Mouse (Mus musculus) adrenal gland, postnatal 4 days (tissue): ENCODE data around the gene H2-Ab1. TPM values are rescaled to one million over a fixed set of nuclear protein-coding genes. Genes with fewer than 3 reads are reported as not detected.
A peak's percentile ranks its signal among the peaks of the same experiment; 100 is the strongest.
"Not testable (repeated sequence)": the region's sequence is repeated elsewhere in the genome, so short reads cannot be mapped to it uniquely, and the experiment has no call there.

ENCODE experiments used
- DNase-seq, 2 experiments: peaks; one replicate each; pipeline ENCODE4 v3.0.0; 2021 to 2022; ENCODE audit warnings: low spot score in 2 of 2, mixed read lengths in 2 of 2
- long read RNA-seq, 2 experiments: library from polyadenylated mRNA; stranded (forward); transcript quantifications; one replicate each; pipeline ENCODE4 v2.0.0; 2021
- total RNA-seq, 2 experiments: library from RNA; stranded (reverse); gene quantifications; 2 replicates each; pipeline ENCODE4 v1.2.3; 2021

Gene H2-Ab1
- 10 to 100 TPM; 11.1 to 12.8 TPM for total RNA-seq
- long read RNA-seq, experiment 1, transcript H2-Ab1-201 (6 exons, 1,212 nt), result major isoform, 15 of 17 reads
- long read RNA-seq, experiment 1, partial matches to known transcripts, result 1 of 17 reads
- long read RNA-seq, experiment 1, other reads (novel, unspliced or antisense), result 1 of 17 reads
- long read RNA-seq, experiment 2, transcript H2-Ab1-201 (6 exons, 1,212 nt), result major isoform, 22 of 26 reads
- long read RNA-seq, experiment 2, partial matches to known transcripts, result 3 of 26 reads
- long read RNA-seq, experiment 2, other reads (novel, unspliced or antisense), result 1 of 26 reads

- DNase-seq, result peak; percentile 30 to 50
These were observed at the start of gene H2-Ab1 for GRCm38 (mm10) chr17:34257594-34258375. Gene H2-Ab1, plus strand, starts transcription at chr17:34257689.

GRCm38 (mm10) chr17:34207866-34208265 lies 49.6 kb upstream of the H2-Ab1 start:
- DNase-seq, result no peak

- no peak for DNase-seq
These were observed 49.1 kb upstream of the H2-Ab1 start for GRCm38 (mm10) chr17:34208421-34208820.

GRCm38 (mm10) chr17:34209680-34210079 lies 47.8 kb upstream of the H2-Ab1 start:
- no peak for DNase-seq

GRCm38 (mm10) chr17:34210599-34210998 lies 46.9 kb upstream of the H2-Ab1 start:
- DNase-seq, result no peak

- no peak for DNase-seq
These were observed 45.6 kb upstream of the H2-Ab1 start for GRCm38 (mm10) chr17:34211746-34212365.

- DNase-seq, result no peak
These were observed 43.6 kb upstream of the H2-Ab1 start for GRCm38 (mm10) chr17:34213936-34214335.

- no peak for DNase-seq
These were observed 42.3 kb upstream of the H2-Ab1 start for GRCm38 (mm10) chr17:34215176-34215575.

- DNase-seq, result no peak
These were observed 40.1 kb upstream of the H2-Ab1 start for GRCm38 (mm10) chr17:34217216-34217928.

GRCm38 (mm10) chr17:34217986-34218385 lies 39.5 kb upstream of the H2-Ab1 start:
- DNase-seq, result no peak

GRCm38 (mm10) chr17:34218675-34219074 lies 38.8 kb upstream of the H2-Ab1 start:
- DNase-seq, result no peak

GRCm38 (mm10) chr17:34219096-34219495 lies 38.4 kb upstream of the H2-Ab1 start:
- not testable (repeated sequence) for DNase-seq

- not testable (repeated sequence) for DNase-seq
These were observed 37.7 kb upstream of the H2-Ab1 start for GRCm38 (mm10) chr17:34219801-34220200.

GRCm38 (mm10) chr17:34220401-34220800 lies 37.1 kb upstream of the H2-Ab1 start:
- not testable (repeated sequence) for DNase-seq

- DNase-seq, result no peak
These were observed 32.7 kb upstream of the H2-Ab1 start for GRCm38 (mm10) chr17:34224816-34225215.

- DNase-seq, result no peak
These were observed 32.1 kb upstream of the H2-Ab1 start for GRCm38 (mm10) chr17:34225426-34225825.

- DNase-seq, result not testable (repeated sequence)
These were observed 31.6 kb upstream of the H2-Ab1 start for GRCm38 (mm10) chr17:34225911-34226310.

GRCm38 (mm10) chr17:34230971-34231370 lies 26.5 kb upstream of the H2-Ab1 start:
- DNase-seq, result not testable (repeated sequence)

- not testable (repeated sequence) for DNase-seq
These were observed 25.5 kb upstream of the H2-Ab1 start for GRCm38 (mm10) chr17:34232021-34232420.

- peak in 1 of 2 experiments; percentile 47 for DNase-seq
These were observed 22.6 kb upstream of the H2-Ab1 start for GRCm38 (mm10) chr17:34234926-34235325.

- no peak for DNase-seq
These were observed 20.8 kb upstream of the H2-Ab1 start for GRCm38 (mm10) chr17:34236691-34237090.
